Mouse (Mus musculus): Measurements from ENCODE around the gene Dtnb. TPM values are rescaled to one million over a fixed set of nuclear protein-coding genes. Genes with fewer than 3 reads are reported as not detected.

The Dtnb gene
- total RNA-seq, 2 experiments from 2014 or later = 14.3 to 27.7 TPM

- ATAC-seq (replicated peaks; ENCODE audit: poor library complexity, severe bottlenecking) = no peak
These were observed 252.9 kb downstream of the Dtnb start for GRCm38 (mm10) chr12:3824906-3825713.

- no peak for ATAC-seq (replicated peaks; ENCODE audit: poor library complexity, severe bottlenecking)
These were observed 253.5 kb downstream of the Dtnb start for GRCm38 (mm10) chr12:3825714-3826080.

- no peak for ATAC-seq (replicated peaks; ENCODE audit: poor library complexity, severe bottlenecking)
These were observed 255.6 kb downstream of the Dtnb start for GRCm38 (mm10) chr12:3827771-3828170.

Other genes starting within 250 kb of the Dtnb start
- 2.7 and 7.8 TPM in 2 replicates for gene Kif3c, start 207.2 kb upstream of the Dtnb start, total RNA-seq (2014; fragmentation: Nextera tagmentation)
- 3.3 and 4.4 TPM in 2 replicates for gene Kif3c, start 207.2 kb upstream of the Dtnb start, total RNA-seq (2017)
- 44.4 and 53.1 TPM in 2 replicates for gene Asxl2, start 145.5 kb upstream of the Dtnb start, total RNA-seq (2014; fragmentation: Nextera tagmentation)
- 26.9 and 30.2 TPM in 2 replicates for gene Asxl2, start 145.5 kb upstream of the Dtnb start, total RNA-seq (2017)
- 20.2 and 33.6 TPM in 2 replicates for gene Dnmt3a, start 233.6 kb downstream of the Dtnb start, total RNA-seq (2014; fragmentation: Nextera tagmentation)
- gene Dnmt3a, start 233.6 kb downstream of the Dtnb start, total RNA-seq (2017) = 21.7 and 22.9 TPM in 2 replicates

Measured in granulocyte monocyte progenitor cell, adult 5-6 weeks (primary cell).